Mouse (Mus musculus) intestine, embryonic 15.5 days (tissue): Measurements from ENCODE around the gene Zswim9. TPM values are rescaled to one million over a fixed set of nuclear protein-coding genes. Genes with fewer than 3 reads are reported as not detected.

ENCODE experiments used
- ATAC-seq: fragments of 200-750 bp; cut with Nextera tagmentation; 2 replicates; pipeline ENCODE4 v1.8.0; 2017; ENCODE audit warnings: moderate TSS enrichment, moderate library complexity
- H3K27ac ChIP-seq: fragments of 300-500 bp; sonication (generic); 2 replicates; pipeline ENCODE4 v1.5.1; 2015; ENCODE audit warnings: mild to moderate bottlenecking, inconsistent platforms
- H3K27me3 ChIP-seq: fragments of 300-500 bp; sonication (generic); replicated peaks from 2 replicates; pipeline ENCODE4 v1.6.1; 2015; ENCODE audit warnings: inconsistent platforms
- H3K36me3 ChIP-seq: fragments of 300-500 bp; sonication (generic); 2 replicates; pipeline ENCODE4 v1.6.1; 2015; ENCODE audit warnings: inconsistent platforms
- H3K4me1 ChIP-seq: fragments of 300-500 bp; sonication (generic); replicated peaks from 2 replicates; pipeline ENCODE4 v1.6.1; 2015; ENCODE audit warnings: inconsistent platforms
- H3K4me2 ChIP-seq: fragments of 300-500 bp; sonication (generic); replicated peaks from 2 replicates; pipeline ENCODE4 v1.6.1; 2015; ENCODE audit warnings: mild to moderate bottlenecking, inconsistent platforms
- H3K4me3 ChIP-seq: fragments of 300-500 bp; sonication (generic); replicated peaks from 2 replicates; pipeline ENCODE4 v1.5.1; 2015; ENCODE audit warnings: inconsistent platforms
- H3K9ac ChIP-seq: fragments of 300-500 bp; sonication (generic); 2 replicates; pipeline ENCODE4 v1.6.1; 2015; ENCODE audit warnings: inconsistent platforms
- H3K9me3 ChIP-seq: fragments of 300-500 bp; sonication (generic); 2 replicates; pipeline ENCODE4 v1.6.1; 2016; ENCODE audit warnings: inconsistent platforms
- WGBS: fragments of 180-500 bp; shearing (Covaris S2); methylation state at CpG from one replicate; pipeline ENCODE4 v1.1.7; 2015; 5-methylcytosine and 5-hydroxymethylcytosine counted together
- polyA plus RNA-seq: library from polyadenylated mRNA; unstranded; fragments of >200 nt; fragmentation: Nextera tagmentation; extraction: Ambion mirVana; gene quantifications from 2 replicates; pipeline ENCODE4 v1.2.1, GENCODE M21; 2015

The Zswim9 gene
- polyA plus RNA-seq, 1 experiment from 2014 or later: 6.9 TPM

GRCm38 (mm10) chr7:13260746-13261700 is 17.5 kb downstream of the Zswim9 start:
- Histone ChIP-seq H3K9me3 (no peaks in the 10 kb centered on the region), H3K27ac (no peak overlapping the region), H3K36me3 (no peaks in the 10 kb centered on the region), H3K4me3 (no peak overlapping the region), H3K4me2 (peak overlapping the region; percentile 5; the same call in 1 of the 2 replicates), H3K27me3 (no peaks in the 10 kb centered on the region), H3K9ac (no peak overlapping the region), H3K4me1 (no peaks in the 10 kb centered on the region)
- peak; percentile 47; the same call in 1 of the 2 replicates for ATAC-seq
- 47% methylated on average over 50 of the region's 50 CpGs for WGBS

- no peak within 1 kb of the TSS for H3K9ac ChIP-seq
- no peak within 1 kb of the TSS for H3K4me3 ChIP-seq
- H3K4me1 ChIP-seq: no peaks in the 10 kb centered on the region
- no peaks in the 10 kb centered on the region for H3K9me3 ChIP-seq
- no peak within 1 kb of the TSS for H3K4me2 ChIP-seq
- ATAC-seq: no peak
- H3K27ac ChIP-seq: no peak within 1 kb of the TSS
- H3K27me3 ChIP-seq: no peaks in the 10 kb centered on the region
- H3K36me3 ChIP-seq: no peaks in the 10 kb centered on the region
Measured at GRCm38 (mm10) chr7:13212720-13213119, 65.8 kb downstream of the Zswim9 start, which contains the start of gene Vmn1r89. Gene Vmn1r89 (plus strand): TSS chr7:13213020.

Other genes with a start within 250 kb of the Zswim9 start
- gene Chmp2a, start 243.9 kb downstream of the Zswim9 start, polyA plus RNA-seq: 162 and 177 TPM in 2 replicates
- gene Ube2m, start 240.4 kb downstream of the Zswim9 start, polyA plus RNA-seq: 109 and 118 TPM in 2 replicates
- gene Mzf1, start 224.0 kb downstream of the Zswim9 start, polyA plus RNA-seq: 2.1 and 2.5 TPM in 2 replicates
- gene Vmn1r85, start 183.5 kb downstream of the Zswim9 start, polyA plus RNA-seq: not detected in 2 replicates
- gene Vmn1r86, start 158.8 kb downstream of the Zswim9 start, polyA plus RNA-seq: not detected in 2 replicates
- gene Vmn1r87, start 138.6 kb downstream of the Zswim9 start, polyA plus RNA-seq: not detected in 2 replicates
- not detected in 2 replicates for gene Vmn1r88, start 119.2 kb downstream of the Zswim9 start, polyA plus RNA-seq
- gene Vmn1r89, start 65.7 kb downstream of the Zswim9 start, polyA plus RNA-seq: not detected in 2 replicates
- gene Lig1, start 1.4 kb downstream of the Zswim9 start, polyA plus RNA-seq: 87.2 and 89.2 TPM in 2 replicates
- 0.54 and 0.68 TPM in 2 replicates for gene Pla2g4c, start 45.9 kb upstream of the Zswim9 start, polyA plus RNA-seq
- gene Cabp5, start 119.4 kb upstream of the Zswim9 start, polyA plus RNA-seq: not detected in 2 replicates
- gene Bsph1, start 172.1 kb upstream of the Zswim9 start, polyA plus RNA-seq: not detected in 2 replicates